Mouse (Mus musculus): Measurements from ENCODE around the gene Lgals3bp. TPM values are rescaled to one million over a fixed set of nuclear protein-coding genes. Genes with fewer than 3 reads are reported as not detected.

Gene Lgals3bp
- polyA plus RNA-seq, 1 experiment from 2014 or later = 4.3 TPM

DNA sequence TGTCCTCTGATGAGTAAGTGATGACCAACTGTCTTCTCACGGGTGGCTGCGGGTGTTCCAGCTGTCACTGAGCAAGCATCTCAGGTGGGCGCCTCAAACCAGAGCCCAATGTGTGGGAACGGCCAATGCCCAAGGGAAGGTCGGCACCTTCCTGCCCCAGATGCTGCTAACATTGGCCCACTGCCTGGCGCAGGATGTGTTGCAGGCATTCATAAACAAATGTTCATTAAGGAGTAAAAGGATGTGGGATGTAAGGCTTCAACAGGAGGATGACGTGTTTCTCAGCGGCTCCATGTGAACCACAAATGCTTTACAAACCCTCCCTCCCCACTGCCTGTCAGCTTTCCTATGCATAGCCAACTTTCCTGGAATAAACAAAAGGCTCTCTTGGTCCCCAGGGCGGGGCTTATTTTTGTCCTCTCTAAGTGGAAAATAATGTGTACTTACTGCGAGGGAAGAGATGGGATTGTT, 31.5 kb upstream of the Lgals3bp start:
- Histone ChIP-seq H3K27ac (0 out of 2 replicates have a peak overlapping the region, but pooled peaks have one; percentile 1), H3K4me3 (replicated peaks) (peak overlapping the region; percentile 23), H3K4me1 (replicated peaks) (peaks cover 77% of the 10 kb centered on the region), H3K9me3 (no peaks in the 10 kb centered on the region), H3K4me2 (peak overlapping the region; percentile 44), H3K36me3 (no peaks in the 10 kb centered on the region), H3K9ac (replicated peaks) (no peak overlapping the region), H3K27me3 (0 out of 2 replicates have a peak, but pooled peaks cover 4% of the 10 kb centered on the region)
- no peak for ATAC-seq (ENCODE audit: insufficient number of reproducible peaks, insufficient read depth, low FRiP score, low TSS enrichment, low read depth)
- WGBS = 72% methylated on average over 10 of the region's 10 CpGs

DNA sequence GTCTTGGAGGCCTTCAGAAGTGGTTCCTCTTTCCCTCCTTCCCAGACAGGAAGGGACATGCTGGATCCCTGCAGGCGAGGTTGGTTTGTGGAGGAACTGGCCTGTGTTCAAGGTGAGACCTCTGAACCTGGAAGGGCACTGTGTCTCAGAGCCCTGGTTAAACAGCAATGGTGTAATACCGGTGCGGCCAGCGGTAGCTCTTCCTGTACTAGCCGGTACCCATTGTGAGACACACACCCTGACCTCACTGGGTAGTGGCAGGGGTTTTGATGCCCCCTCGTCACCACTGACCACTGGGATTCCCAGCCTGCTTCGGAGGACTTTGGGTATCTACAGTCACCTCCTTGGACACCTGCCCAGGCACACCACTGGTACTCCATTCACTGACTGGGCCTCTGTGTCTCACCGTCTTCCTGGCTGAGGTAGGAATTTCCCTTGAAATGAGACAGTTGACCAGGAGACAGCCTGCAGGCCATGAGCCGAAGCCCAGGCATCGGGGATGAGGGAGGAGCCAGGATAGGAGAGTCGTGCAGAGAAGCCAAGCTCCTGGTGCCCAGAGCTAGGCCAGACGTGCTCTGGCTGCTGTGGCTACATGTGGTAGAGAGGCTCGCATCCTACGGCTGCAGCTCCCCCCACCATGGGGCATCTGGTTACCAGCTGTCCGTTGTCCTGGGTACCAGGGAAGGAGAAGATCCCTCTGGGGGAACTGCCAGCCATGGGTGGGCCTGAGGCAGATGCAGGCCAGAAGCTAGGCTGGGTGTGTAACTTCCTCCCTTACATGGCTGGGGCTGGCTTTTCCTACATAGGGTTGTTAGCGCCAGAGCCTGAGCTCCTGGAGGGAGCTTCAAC, 29.4 kb upstream of the Lgals3bp start:
- no peak overlapping the region for H3K9ac ChIP-seq (replicated peaks)
- no peak overlapping the region for H3K4me3 ChIP-seq (replicated peaks)
- peaks cover 74% of the 10 kb centered on the region for H3K4me1 ChIP-seq (replicated peaks)

GRCm38 (mm10) chr11:118430291-118430885, 28.5 kb upstream of the Lgals3bp start:
- Histone ChIP-seq H3K4me2 (no peak overlapping the region), H3K27ac (no peak overlapping the region), H3K27me3 (0 out of 2 replicates have a peak, but pooled peaks cover 4% of the 10 kb centered on the region), H3K4me3 (replicated peaks) (no peak overlapping the region), H3K4me1 (replicated peaks) (peaks cover 67% of the 10 kb centered on the region), H3K9me3 (no peaks in the 10 kb centered on the region), H3K9ac (replicated peaks) (no peak overlapping the region), H3K36me3 (no peaks in the 10 kb centered on the region)
- WGBS = 37% methylated on average over 4 of the region's 4 CpGs
- ATAC-seq (ENCODE audit: insufficient number of reproducible peaks, insufficient read depth, low FRiP score, low TSS enrichment, low read depth) = no peak

More for the DNA sequence above, 29.4 kb upstream of the Lgals3bp start:
- 62% methylated on average over 16 of the region's 16 CpGs for WGBS
- Histone ChIP-seq H3K4me2 (no peak overlapping the region), H3K27ac (0 out of 2 replicates have a peak overlapping the region, but pooled peaks have one; percentile 45), H3K27me3 (0 out of 2 replicates have a peak, but pooled peaks cover 4% of the 10 kb centered on the region), H3K9me3 (no peaks in the 10 kb centered on the region), H3K36me3 (no peaks in the 10 kb centered on the region)
- no peak for ATAC-seq (ENCODE audit: insufficient number of reproducible peaks, insufficient read depth, low FRiP score, low TSS enrichment, low read depth)

DNA sequence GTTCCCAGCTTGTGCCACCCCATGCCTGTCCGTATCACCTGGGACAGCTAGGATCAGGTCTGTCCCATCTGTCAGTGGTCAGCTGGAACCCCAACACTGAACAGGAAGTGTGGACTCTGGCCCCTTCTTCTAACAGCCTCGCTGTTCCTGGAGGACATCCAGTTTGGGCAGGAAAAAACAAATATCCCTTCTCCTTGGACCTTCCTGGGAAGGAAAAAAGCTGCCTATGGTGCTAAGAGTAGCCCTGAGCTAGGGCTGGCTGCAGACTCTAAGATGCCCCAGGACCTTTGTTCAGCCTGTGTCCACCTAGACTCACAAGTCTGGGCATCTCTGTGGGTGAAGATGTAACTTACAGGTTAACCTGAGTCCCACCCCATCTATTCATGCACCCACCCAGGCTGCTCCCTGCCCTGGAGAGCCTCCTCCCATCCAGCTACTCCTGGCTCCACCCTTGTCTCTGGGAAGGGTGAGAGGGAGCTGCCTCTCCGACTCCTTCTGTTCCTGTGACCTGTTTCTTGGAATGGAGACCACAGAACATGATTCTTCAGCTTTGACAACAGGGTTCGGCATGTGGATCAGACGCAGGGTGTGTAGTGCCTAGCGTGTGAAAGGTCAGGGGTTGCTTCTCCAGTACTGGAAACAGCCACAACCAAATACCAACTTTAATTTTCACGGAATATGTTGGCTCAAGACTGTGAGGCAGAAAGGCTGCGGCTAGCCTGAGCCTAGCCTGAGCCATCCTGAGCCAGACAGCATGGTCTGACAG, 27.2 kb upstream of the Lgals3bp start:
- Histone ChIP-seq H3K36me3 (no peaks in the 10 kb centered on the region), H3K4me1 (replicated peaks) (peaks cover 57% of the 10 kb centered on the region), H3K4me2 (peak overlapping the region; percentile 63), H3K9me3 (no peaks in the 10 kb centered on the region), H3K9ac (replicated peaks) (peak overlapping the region; percentile 51; the same call in 1 of the 2 replicates), H3K4me3 (replicated peaks) (peak overlapping the region; percentile 36), H3K27ac (0 out of 2 replicates have a peak overlapping the region, but pooled peaks have one; percentile 12), H3K27me3 (no peaks in the 10 kb centered on the region)
- ATAC-seq (ENCODE audit: insufficient number of reproducible peaks, insufficient read depth, low FRiP score, low TSS enrichment, low read depth) = no peak
- WGBS = 51% methylated on average over 8 of the region's 8 CpGs

GRCm38 (mm10) chr11:118428460-118428868, 26.6 kb upstream of the Lgals3bp start:
- H3K4me2 ChIP-seq = peak overlapping the region; percentile 63
- peak overlapping the region; percentile 51 for H3K9ac ChIP-seq (replicated peaks)
- H3K4me1 ChIP-seq (replicated peaks) = peaks cover 57% of the 10 kb centered on the region
- peak overlapping the region; percentile 76; the same call in 1 of the 2 replicates for H3K27ac ChIP-seq
- H3K9me3 ChIP-seq = no peaks in the 10 kb centered on the region
- H3K36me3 ChIP-seq = no peaks in the 10 kb centered on the region
- 8% methylated on average over 11 of the region's 11 CpGs for WGBS
- peak overlapping the region; percentile 36 for H3K4me3 ChIP-seq (replicated peaks)
- H3K27me3 ChIP-seq = no peaks in the 10 kb centered on the region
- ATAC-seq (ENCODE audit: insufficient number of reproducible peaks, insufficient read depth, low FRiP score, low TSS enrichment, low read depth) = no peak

- peaks cover 57% of the 10 kb centered on the region for H3K4me1 ChIP-seq (replicated peaks)
- H3K36me3 ChIP-seq = no peaks in the 10 kb centered on the region
- WGBS = 2% methylated on average over 8 of the region's 8 CpGs
- peak within 1 kb of the TSS; percentile 76 for H3K27ac ChIP-seq
- H3K4me3 ChIP-seq (replicated peaks) = peak within 1 kb of the TSS; percentile 36
- ATAC-seq (ENCODE audit: insufficient number of reproducible peaks, insufficient read depth, low FRiP score, low TSS enrichment, low read depth) = 0 out of 2 replicates have a peak, but pooled peaks have one; percentile 37
- H3K4me2 ChIP-seq = peak within 1 kb of the TSS; percentile 63
- H3K27me3 ChIP-seq = 0 out of 2 replicates have a peak, but pooled peaks cover 2% of the 10 kb centered on the region
- peak within 1 kb of the TSS; percentile 51 for H3K9ac ChIP-seq (replicated peaks)
- no peaks in the 10 kb centered on the region for H3K9me3 ChIP-seq
Measured at GRCm38 (mm10) chr11:118427986-118428385, 26.1 kb upstream of the Lgals3bp start, which contains the start of gene C1qtnf1. C1qtnf1 (plus strand) TSS chr11:118428203.

DNA sequence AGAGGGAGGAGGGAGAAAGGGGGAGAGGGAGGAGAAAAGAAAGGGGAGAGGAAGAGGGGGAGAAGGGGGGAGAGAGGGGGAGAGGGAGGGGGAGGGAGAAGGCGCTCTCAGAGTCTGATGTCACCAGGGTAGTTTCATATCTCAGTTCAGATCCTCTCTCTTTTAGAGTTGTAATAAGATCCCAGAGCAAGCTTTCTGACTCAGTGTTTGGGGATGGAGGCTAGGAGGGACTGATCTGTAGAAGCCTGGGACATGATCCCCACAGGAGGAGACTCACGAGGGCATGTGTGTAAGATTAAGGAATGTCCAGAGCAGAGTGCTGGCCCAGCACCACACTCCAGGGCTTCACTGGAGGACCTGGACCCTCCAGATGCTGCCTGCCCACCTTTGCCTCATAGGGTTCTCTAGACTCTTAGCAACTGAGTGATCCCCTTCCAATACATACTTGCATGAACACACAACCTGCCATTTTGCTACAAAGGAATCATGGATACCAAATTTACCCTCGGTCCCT, 25.4 kb upstream of the Lgals3bp start:
- H3K36me3 ChIP-seq = no peaks in the 10 kb centered on the region
- no peak for ATAC-seq (ENCODE audit: insufficient number of reproducible peaks, insufficient read depth, low FRiP score, low TSS enrichment, low read depth)
- peak overlapping the region; percentile 36; the same call in 1 of the 2 replicates for H3K4me3 ChIP-seq (replicated peaks)
- H3K4me1 ChIP-seq (replicated peaks) = peaks cover 57% of the 10 kb centered on the region
- H3K4me2 ChIP-seq = peak overlapping the region; percentile 63
- no peak overlapping the region for H3K9ac ChIP-seq (replicated peaks)
- 36% methylated on average over 3 of the region's 3 CpGs for WGBS
- 0 out of 2 replicates have a peak, but pooled peaks cover 5% of the 10 kb centered on the region for H3K27me3 ChIP-seq
- no peaks in the 10 kb centered on the region for H3K9me3 ChIP-seq
- H3K27ac ChIP-seq = peak overlapping the region; percentile 76

DNA sequence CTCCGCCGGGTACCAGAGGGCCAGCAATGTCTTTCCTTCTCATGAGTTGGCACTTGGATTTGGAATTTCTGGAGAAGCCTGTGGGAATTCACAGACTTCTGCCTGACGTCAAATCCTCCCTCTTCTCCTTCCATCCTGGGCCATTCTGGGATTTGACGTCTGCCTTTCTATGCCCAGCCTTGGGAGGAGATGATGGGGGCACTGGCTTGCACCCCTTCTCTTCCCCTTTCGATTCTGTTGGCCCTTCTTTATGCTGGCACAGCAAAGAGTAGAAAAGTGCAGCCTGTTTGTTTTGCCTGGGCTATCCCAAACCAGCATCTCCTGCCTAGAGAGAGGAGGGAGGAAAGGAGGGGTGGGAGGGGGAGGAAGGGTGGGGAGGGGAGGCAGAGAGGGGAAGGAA, 24.9 kb upstream of the Lgals3bp start:
- Histone ChIP-seq H3K9ac (replicated peaks) (no peak overlapping the region), H3K27ac (no peak overlapping the region), H3K9me3 (no peaks in the 10 kb centered on the region), H3K4me1 (replicated peaks) (peaks cover 52% of the 10 kb centered on the region), H3K27me3 (0 out of 2 replicates have a peak, but pooled peaks cover 5% of the 10 kb centered on the region), H3K4me2 (no peak overlapping the region), H3K36me3 (no peaks in the 10 kb centered on the region), H3K4me3 (replicated peaks) (no peak overlapping the region)
- ATAC-seq (ENCODE audit: insufficient number of reproducible peaks, insufficient read depth, low FRiP score, low TSS enrichment, low read depth) = no peak
- WGBS = 71% methylated on average over 5 of the region's 5 CpGs

DNA sequence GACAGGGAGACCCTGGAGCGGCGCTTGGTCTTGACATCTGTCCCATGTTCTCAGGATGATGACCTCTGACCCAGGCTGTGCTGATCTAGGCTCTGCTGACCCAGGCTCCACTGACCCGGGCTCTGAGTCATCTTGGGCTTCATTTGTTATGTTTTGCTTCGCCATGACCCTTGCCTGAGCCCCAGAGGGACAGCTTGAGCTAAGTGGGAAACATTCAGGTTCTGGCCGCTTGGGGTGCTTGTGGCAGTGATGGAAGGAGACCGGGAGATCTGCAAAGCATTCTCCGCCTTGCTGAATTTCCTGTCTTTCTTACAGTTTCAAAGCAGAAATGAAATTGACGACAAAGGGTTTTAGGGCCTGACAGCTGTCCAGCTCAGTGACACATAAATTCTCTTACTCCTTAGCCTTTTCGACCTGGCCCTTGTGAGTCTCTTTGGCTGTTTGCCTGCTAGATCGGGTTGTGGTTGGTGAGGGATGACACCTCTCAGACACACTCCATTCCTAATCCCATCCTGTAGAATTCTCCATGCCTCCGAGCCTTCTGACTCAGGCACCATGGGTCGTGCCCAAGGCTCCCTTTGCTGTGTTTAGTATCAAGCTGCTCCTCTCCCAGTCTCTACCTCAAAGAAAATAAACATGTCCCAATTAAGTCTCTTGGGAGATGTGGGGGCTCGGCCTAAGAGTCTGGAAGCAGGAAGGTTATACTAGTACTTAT, 22.9 kb upstream of the Lgals3bp start:
- WGBS = 54% methylated on average over 13 of the region's 13 CpGs
- Histone ChIP-seq H3K4me3 (replicated peaks) (no peak overlapping the region), H3K4me2 (no peak overlapping the region), H3K27me3 (0 out of 2 replicates have a peak, but pooled peaks cover 5% of the 10 kb centered on the region), H3K36me3 (no peaks in the 10 kb centered on the region), H3K9ac (replicated peaks) (no peak overlapping the region), H3K27ac (no peak overlapping the region), H3K9me3 (no peaks in the 10 kb centered on the region), H3K4me1 (replicated peaks) (peaks cover 36% of the 10 kb centered on the region)
- no peak for ATAC-seq (ENCODE audit: insufficient number of reproducible peaks, insufficient read depth, low FRiP score, low TSS enrichment, low read depth)

All from limb, embryonic 12.5 days (tissue).